Mouse (Mus musculus) subcutaneous adipose tissue, adult 2 months (tissue): ENCODE results near the gene Klk12. TPM values are rescaled to one million over a fixed set of nuclear protein-coding genes. Genes with fewer than 3 reads are reported as not detected.

Experiments
- polyA plus RNA-seq: library from polyadenylated mRNA; depleted of rRNA; stranded (reverse); fragments of >200 nt; gene quantifications from 2 replicates; pipeline ENCODE4 v1.2.3, GENCODE M21; 2012; ENCODE audit warnings: low replicate concordance; rRNA removed

Gene Klk12
- polyA plus RNA-seq, result not detected in 2 replicates

GRCm38 (mm10) chr7:43768597-43768996, at the start of gene Klk12:
Gene Klk12 (plus strand): TSS chr7:43768897.

GRCm38 (mm10) chr7:43774364-43774763, 5.7 kb downstream of the Klk12 start, which contains the start of gene Klk11:
Gene Klk11 (plus strand): TSS chr7:43774604.

GRCm38 (mm10) chr7:43780746-43781145, 12.0 kb downstream of the Klk12 start, which contains the start of gene Klk10:
Gene Klk10 (plus strand): TSS chr7:43781035.

DNA sequence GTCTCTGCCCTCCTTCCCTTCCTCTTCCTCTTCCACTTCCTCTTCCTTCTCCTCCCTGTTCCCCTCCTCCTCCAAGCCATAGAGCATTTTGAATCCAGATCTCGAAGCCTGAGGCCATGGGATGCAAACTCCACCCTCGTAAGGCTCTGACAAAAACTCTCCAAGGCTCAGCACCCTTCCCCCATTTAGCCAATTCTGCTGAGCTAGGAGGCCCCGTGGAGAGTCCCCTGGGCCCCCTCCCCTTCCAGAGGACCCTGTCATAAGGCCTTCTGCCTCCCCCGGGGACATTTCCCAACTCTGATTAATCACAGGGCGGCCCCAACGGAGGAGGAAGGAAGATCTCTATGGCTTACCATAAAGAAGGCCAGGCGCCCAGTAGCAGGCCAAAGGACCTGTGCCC, 22.9 kb downstream of the Klk12 start, which contains the start of gene Klk9:
Gene Klk9, plus strand, starts transcription at position 301 of the 400 bp plus-strand sequence.

DNA sequence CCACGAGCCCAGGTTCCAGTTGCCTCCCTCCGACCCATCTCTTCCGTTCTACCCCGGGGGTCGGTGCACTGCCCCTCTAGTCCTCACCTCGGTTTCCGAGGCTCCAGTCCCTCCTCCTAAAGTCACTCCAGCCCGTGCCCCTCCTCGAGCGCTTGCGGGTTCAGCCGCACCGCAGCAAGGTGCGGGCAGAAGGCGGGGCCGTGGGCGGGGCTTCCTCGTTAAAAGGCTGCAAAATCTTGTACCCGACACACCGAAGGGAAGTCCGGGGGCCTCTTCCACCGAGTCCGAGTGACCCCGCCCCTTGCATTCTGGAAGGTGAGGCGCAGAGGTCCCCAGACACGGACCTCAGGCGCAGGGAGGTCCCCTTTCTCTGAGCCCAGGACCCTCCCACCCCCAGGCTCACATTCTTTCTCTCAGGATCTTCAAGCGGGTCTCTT, 28.7 kb downstream of the Klk12 start, which contains the start of gene Klk8:
Gene Klk8, plus strand, starts transcription at position 245 of the 437 bp plus-strand sequence.

GRCm38 (mm10) chr7:43810994-43811393, 42.3 kb downstream of the Klk12 start, which contains the start of gene Klk7:
Gene Klk7 (plus strand): TSS chr7:43811294.

Other genes with a start within 250 kb of the Klk12 start
- gene Cd33, start 224.5 kb upstream of the Klk12 start, polyA plus RNA-seq, result 12.5 and 12.7 TPM in 2 replicates
- 1.6 and 2.8 TPM in 2 replicates for gene Zfp658, start 206.6 kb upstream of the Klk12 start, polyA plus RNA-seq
- gene Zfp719, start 189.3 kb upstream of the Klk12 start, polyA plus RNA-seq, result 2.0 and 4.1 TPM in 2 replicates
- gene Zfp819, start 161.7 kb upstream of the Klk12 start, polyA plus RNA-seq, result 0.24 TPM in 1 of 2 replicates, not detected in the other
- not detected in 2 replicates for gene Ceacam18, start 134.2 kb upstream of the Klk12 start, polyA plus RNA-seq
- gene Siglece, start 108.7 kb upstream of the Klk12 start, polyA plus RNA-seq, result 3.0 and 8.5 TPM in 2 replicates
- 7.1 and 16.3 TPM in 2 replicates for gene Ctu1, start 96.9 kb upstream of the Klk12 start, polyA plus RNA-seq
- gene Klk14, start 78.5 kb upstream of the Klk12 start, polyA plus RNA-seq, result 0.11 and 0.13 TPM in 2 replicates
- gene Klk13, start 56.3 kb upstream of the Klk12 start, polyA plus RNA-seq, result 0.12 and 0.14 TPM in 2 replicates
- 1.2 TPM in 1 of 2 replicates, not detected in the other for gene Klk11, start 5.7 kb downstream of the Klk12 start, polyA plus RNA-seq
- gene Klk10, start 12.1 kb downstream of the Klk12 start, polyA plus RNA-seq, result 1.3 and 6.0 TPM in 2 replicates
- gene Klk9, start 23.0 kb downstream of the Klk12 start, polyA plus RNA-seq, result not detected in 2 replicates
- gene Klk8, start 28.7 kb downstream of the Klk12 start, polyA plus RNA-seq, result 4.9 and 6.5 TPM in 2 replicates
- 0.09 TPM in 1 of 2 replicates, not detected in the other for gene Klk7, start 42.4 kb downstream of the Klk12 start, polyA plus RNA-seq
- not detected in 2 replicates for gene Klk6, start 55.6 kb downstream of the Klk12 start, polyA plus RNA-seq
- gene Klk5, start 73.1 kb downstream of the Klk12 start, polyA plus RNA-seq, result 0.09 TPM in 1 of 2 replicates, not detected in the other
- 0.09 TPM in 1 of 2 replicates, not detected in the other for gene Klk4, start 112.3 kb downstream of the Klk12 start, polyA plus RNA-seq
- not detected in 2 replicates for gene Klk15, start 164.8 kb downstream of the Klk12 start, polyA plus RNA-seq
- not detected in 2 replicates for gene Klk1b8, start 181.8 kb downstream of the Klk12 start, polyA plus RNA-seq
- gene Klk1b1, start 197.9 kb downstream of the Klk12 start, polyA plus RNA-seq, result not detected in 2 replicates
- gene Klk1b9, start 207.2 kb downstream of the Klk12 start, polyA plus RNA-seq, result not detected in 2 replicates
- gene Klk1b11, start 227.0 kb downstream of the Klk12 start, polyA plus RNA-seq, result not detected in 2 replicates
- not detected in 2 replicates for gene Klk1b26, start 243.3 kb downstream of the Klk12 start, polyA plus RNA-seq